In genomic region chr14:61569344-61569743, GRCm38 (mm10) we compare ENCODE assay signal across 20 mouse cellular contexts. TPM values are rescaled to one million over a fixed set of nuclear protein-coding genes. Genes with fewer than 3 reads are reported as not detected.
DNase-seq lines count a peak whose midpoint lies in the region; ATAC-seq and TF ChIP-seq lines count a peak whose summit lies in the region.
"Had no signal": no experiment of that assay in that cellular context is flagged by ENCODE, and none has a peak within 500 bp of the region (broad histone marks: within the 10 kb centered on the region; RNA-seq: fewer than 3 reads in every experiment).

No protein-coding gene starts in this region.

- WGBS in kidney, adult 2 months: 18% methylated on average over 2 of the region's 2 CpGs
- WGBS in kidney, embryonic 15.5 days: 33% methylated on average over 2 of the region's 2 CpGs
- 38% methylated on average over 2 of the region's 2 CpGs for WGBS in kidney, postnatal 0 days

- H3K9ac ChIP-seq in kidney, embryonic 15.5 days: no peak overlapping the region
- H3K9ac ChIP-seq in kidney, postnatal 0 days (ENCODE audit: low read depth, low read length): no peak overlapping the region
- H3K9ac ChIP-seq: forebrain, embryonic 13.5 days; hindbrain, embryonic 12.5 days; hindbrain, embryonic 15.5 days had no signal

- no peak overlapping the region for H3K4me2 ChIP-seq in kidney, embryonic 15.5 days
- no peak overlapping the region for H3K4me2 ChIP-seq in kidney, postnatal 0 days (ENCODE audit: low read length)
- H3K4me2 ChIP-seq: forebrain, embryonic 13.5 days; heart, embryonic 11.5 days; hindbrain, embryonic 12.5 days; hindbrain, embryonic 15.5 days had no signal

- H3K27ac ChIP-seq in kidney, adult 2 months (ENCODE audit: insufficient read depth, low read depth, low read length): no peak overlapping the region
- no peak overlapping the region for H3K27ac ChIP-seq in kidney, embryonic 15.5 days
- H3K27ac ChIP-seq in kidney, postnatal 0 days: no peak overlapping the region
- H3K27ac ChIP-seq: forebrain, embryonic 10.5 days; forebrain, embryonic 13.5 days; hindbrain, embryonic 12.5 days; hindbrain, embryonic 15.5 days had no signal

- no peaks in the 10 kb centered on the region for H3K36me3 ChIP-seq in kidney, adult 2 months (ENCODE audit: control insufficient read depth, insufficient read depth, low read length)
- H3K36me3 ChIP-seq in kidney, embryonic 15.5 days: no peaks in the 10 kb centered on the region
- no peaks in the 10 kb centered on the region for H3K36me3 ChIP-seq in kidney, postnatal 0 days (ENCODE audit: insufficient read depth, low read length)
- H3K36me3 ChIP-seq: forebrain, embryonic 10.5 days; hindbrain, embryonic 12.5 days; hindbrain, embryonic 15.5 days had no signal

- no peak overlapping the region for H3K4me3 ChIP-seq in kidney, adult 2 months (ENCODE audit: insufficient read depth, low read depth, low read length)
- H3K4me3 ChIP-seq in kidney, embryonic 15.5 days (replicated peaks): no peak overlapping the region
- H3K4me3 ChIP-seq in kidney, postnatal 0 days (replicated peaks; ENCODE audit: low read depth, low read length): no peak overlapping the region
- H3K4me3 ChIP-seq: forebrain, embryonic 10.5 days; forebrain, embryonic 13.5 days; hindbrain, embryonic 12.5 days; hindbrain, embryonic 15.5 days had no signal

- no peaks in the 10 kb centered on the region; the same call in 1 of the 2 replicates for H3K4me1 ChIP-seq in kidney, adult 2 months (ENCODE audit: control insufficient read depth, insufficient read depth, low read length)
- H3K4me1 ChIP-seq in kidney, embryonic 15.5 days: 0 out of 2 replicates have a peak, but pooled peaks cover 3% of the 10 kb centered on the region
- H3K4me1 ChIP-seq in kidney, postnatal 0 days (replicated peaks; ENCODE audit: insufficient read depth, low read length): no peaks in the 10 kb centered on the region
- H3K4me1 ChIP-seq: forebrain, embryonic 10.5 days; forebrain, embryonic 13.5 days; hindbrain, embryonic 12.5 days; hindbrain, embryonic 15.5 days had no signal

- no peak for TF ChIP-seq CTCF in kidney, adult 2 months (conservative IDR thresholded peaks at IDR 0.05; ENCODE audit: insufficient read depth, insufficient read length, low read depth, low read length)
- no peak for TF ChIP-seq CTCF in kidney, postnatal 0 days (IDR thresholded peaks at IDR 0.05; ENCODE audit: low read depth)

- no peak for TF ChIP-seq POLR2A in kidney, adult 2 months (IDR thresholded peaks at IDR 0.05; ENCODE audit: low read depth, low read length)

- H3K9me3 ChIP-seq in kidney, embryonic 15.5 days (replicated peaks): no peaks in the 10 kb centered on the region
- H3K9me3 ChIP-seq in kidney, postnatal 0 days (replicated peaks; ENCODE audit: low read length): no peaks in the 10 kb centered on the region
- H3K9me3 ChIP-seq: forebrain, embryonic 10.5 days; forebrain, embryonic 13.5 days; hindbrain, embryonic 12.5 days; hindbrain, embryonic 15.5 days had no signal

- peak; percentile 71 for ATAC-seq in kidney, embryonic 15.5 days (replicated peaks; ENCODE audit: low FRiP score)
- ATAC-seq in kidney, postnatal 0 days (replicated peaks; ENCODE audit: low FRiP score, low read depth): peak; percentile 44; the same call in 1 of the 2 replicates
- ATAC-seq: activated CD4-positive, CD25-positive, alpha-beta regulatory T cell, adult 4 months; forebrain, embryonic 13.5 days; forebrain, embryonic 16.5 days had no signal

- H3K27me3 ChIP-seq in kidney, adult 2 months (replicated peaks; ENCODE audit: control insufficient read depth, insufficient read depth, low read length): no peaks in the 10 kb centered on the region
- H3K27me3 ChIP-seq in kidney, embryonic 15.5 days: no peaks in the 10 kb centered on the region
- H3K27me3 ChIP-seq in kidney, postnatal 0 days (ENCODE audit: insufficient read depth, low read length): no peaks in the 10 kb centered on the region
- H3K27me3 ChIP-seq: forebrain, embryonic 13.5 days; hindbrain, embryonic 12.5 days; hindbrain, embryonic 15.5 days had no signal

- peak; percentile 49 for DNase-seq in kidney, adult 2 months
- DNase-seq in kidney, adult 11 months: no peak
- DNase-seq in kidney, postnatal 14 days: no peak
- DNase-seq in kidney, postnatal 0 days (ENCODE audit: low spot score): peak; percentile 79
- no peak for DNase-seq in adrenal gland, postnatal 14 days
- DNase-seq: adrenal gland, adult 8-10 months; adrenal gland, postnatal 36 days; cerebellum, adult 18-20 months; cerebellum, adult 9-10 months; cerebellum, postnatal 14 days; gastrocnemius, postnatal 10 days; gastrocnemius, postnatal 36 days had no signal

RNA-seq across cellular contexts. Expression of gene Spryd7, which starts 12.7 kb away (rescaled TPM):
- 9.5 and 9.7 TPM in 2 replicates for polyA plus RNA-seq in kidney, adult 2 months (2012; rRNA removed)
- polyA plus RNA-seq in kidney, embryonic 15.5 days (2015; fragmentation: Nextera tagmentation; extraction: Ambion mirVana): 20.8 and 24.4 TPM in 2 replicates
- polyA plus RNA-seq in kidney, postnatal 0 days (2015; fragmentation: Nextera tagmentation; extraction: Ambion mirVana): 30.7 and 31.5 TPM in 2 replicates
- 17.8 and 17.9 TPM in 2 replicates for total RNA-seq in adrenal gland, postnatal 14 days (2021)

RNA-seq across cellular contexts. Expression of gene Trim13, which starts 28.7 kb away (rescaled TPM):
- polyA plus RNA-seq in kidney, adult 2 months (2012; rRNA removed): 5.0 and 5.3 TPM in 2 replicates
- 16.0 and 16.3 TPM in 2 replicates for polyA plus RNA-seq in kidney, embryonic 15.5 days (2015; fragmentation: Nextera tagmentation; extraction: Ambion mirVana)
- 22.7 and 23.6 TPM in 2 replicates for polyA plus RNA-seq in kidney, postnatal 0 days (2015; fragmentation: Nextera tagmentation; extraction: Ambion mirVana)
- 7.6 and 7.7 TPM in 2 replicates for total RNA-seq in adrenal gland, postnatal 14 days (2021)

RNA-seq across cellular contexts. Expression of gene Kcnrg, which starts 37.9 kb away (rescaled TPM):
- polyA plus RNA-seq in kidney, adult 2 months (2012; rRNA removed): 0.09 and 0.12 TPM in 2 replicates
- 0.57 and 0.72 TPM in 2 replicates for polyA plus RNA-seq in kidney, embryonic 15.5 days (2015; fragmentation: Nextera tagmentation; extraction: Ambion mirVana)
- 0.50 and 0.58 TPM in 2 replicates for polyA plus RNA-seq in kidney, postnatal 0 days (2015; fragmentation: Nextera tagmentation; extraction: Ambion mirVana)
- 0.26 and 0.41 TPM in 2 replicates for total RNA-seq in adrenal gland, postnatal 14 days (2021)

Comparison
In these comparisons a context has a peak if more than half of its experiments do, and no peak if none do; other contexts are left out.
1. DNase-seq: peak in kidney, adult 2 months (single experiment) and kidney, postnatal 0 days (single experiment); none in kidney, adult 11 months (single experiment), kidney, postnatal 14 days (single experiment) and adrenal gland, postnatal 14 days (single experiment).